Mouse (Mus musculus) thymus, adult 2 months (tissue): Measurements from ENCODE around the gene Helz2.

Source experiments
- CTCF ChIP-seq: fragments of 200-500 bp; IDR thresholded peaks from 2 replicates; pipeline ENCODE4 v1.5.1; 2012; ENCODE audit warnings: mild to moderate bottlenecking, control low read depth, low read length, moderate library complexity, borderline replicate concordance; ENCODE audit not compliant: control insufficient read depth, poor library complexity, insufficient read depth; ENCODE audit errors: extremely low read depth
- POLR2A ChIP-seq: fragments of 200-500 bp; IDR thresholded peaks from 2 replicates; pipeline ENCODE4 v1.6.1; 2012; ENCODE audit warnings: mild to moderate bottlenecking, low read length, control low read depth, moderate library complexity; ENCODE audit not compliant: control insufficient read depth, poor library complexity, insufficient read depth; ENCODE audit errors: extremely low read depth

DNA sequence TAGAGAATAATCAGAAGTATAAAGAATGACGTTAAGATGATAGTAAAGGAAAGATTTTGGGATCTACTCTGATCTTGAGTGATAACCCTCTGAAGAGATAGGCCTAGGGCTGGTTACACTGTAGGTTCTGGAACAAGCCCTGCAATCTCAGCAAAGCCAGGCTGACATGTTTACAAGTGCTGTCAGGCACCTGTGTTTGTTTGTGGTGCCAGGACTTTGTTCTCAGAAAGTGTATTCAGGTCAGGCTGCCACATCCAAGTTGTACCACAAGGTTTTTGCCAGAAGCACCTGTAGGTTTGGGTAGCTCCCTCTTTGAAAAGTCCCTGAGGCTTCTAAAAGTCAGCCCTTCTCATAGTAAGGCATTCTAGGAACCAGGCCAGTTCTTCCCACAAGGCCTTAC is 52.5 kb downstream of the Helz2 start:
- no peak for TF ChIP-seq CTCF
- no peak for TF ChIP-seq POLR2A
